Mouse (Mus musculus): ENCODE results near the gene Gm20388. TPM values are rescaled to one million over a fixed set of nuclear protein-coding genes. Genes with fewer than 3 reads are reported as not detected.

Gene Gm20388
- polyA plus RNA-seq, 1 experiment from 2014 or later, result not detected

GRCm38 (mm10) chr8:122752111-122752721 is 2841.6 kb downstream of the Gm20388 start:
- no peak overlapping the region for H3K27ac ChIP-seq (replicated peaks)
- 82% methylated on average over 29 of the region's 29 CpGs for WGBS
- H3K4me2 ChIP-seq (replicated peaks; ENCODE audit: low read depth), result no peak overlapping the region
- no peak overlapping the region for H3K4me3 ChIP-seq (ENCODE audit: low read depth, low read length)
- H3K9me3 ChIP-seq (ENCODE audit: control insufficient read depth, low read length), result no peaks in the 10 kb centered on the region
- H3K4me1 ChIP-seq (replicated peaks; ENCODE audit: control insufficient read depth, insufficient read depth), result no peaks in the 10 kb centered on the region
- no peak for ATAC-seq (ENCODE audit: low FRiP score, low TSS enrichment)
- H3K36me3 ChIP-seq (ENCODE audit: control insufficient read depth, insufficient read depth, low read length), result no peaks in the 10 kb centered on the region
- TF ChIP-seq CTCF (IDR thresholded peaks at IDR 0.05; ENCODE audit: low read depth) (no peak), EP300 (optimal IDR thresholded peaks at IDR 0.05) (no peak)
- H3K27me3 ChIP-seq (ENCODE audit: control insufficient read depth, insufficient read depth, low read length), result no peaks in the 10 kb centered on the region
- no peak for DNase-seq (ENCODE audit: low spot score)
- H3K9ac ChIP-seq (ENCODE audit: low read length), result no peak overlapping the region

GRCm38 (mm10) chr8:122758597-122758996 is 2848.0 kb downstream of the Gm20388 start:
- no peak for ATAC-seq (ENCODE audit: low FRiP score, low TSS enrichment)
- Histone ChIP-seq H3K27me3 (ENCODE audit: control insufficient read depth, insufficient read depth, low read length) (no peaks in the 10 kb centered on the region), H3K27ac (replicated peaks) (no peak overlapping the region), H3K4me1 (replicated peaks; ENCODE audit: control insufficient read depth, insufficient read depth) (no peaks in the 10 kb centered on the region), H3K36me3 (ENCODE audit: control insufficient read depth, insufficient read depth, low read length) (no peaks in the 10 kb centered on the region), H3K9ac (ENCODE audit: low read length) (no peak overlapping the region), H3K4me2 (replicated peaks; ENCODE audit: low read depth) (no peak overlapping the region), H3K9me3 (ENCODE audit: control insufficient read depth, low read length) (no peaks in the 10 kb centered on the region), H3K4me3 (ENCODE audit: low read depth, low read length) (no peak overlapping the region)
- TF ChIP-seq CTCF (IDR thresholded peaks at IDR 0.05; ENCODE audit: low read depth), result no peak
- TF ChIP-seq EP300 (optimal IDR thresholded peaks at IDR 0.05), result no peak
- no peak for DNase-seq (ENCODE audit: low spot score)

GRCm38 (mm10) chr8:122760116-122760515 is 2849.5 kb downstream of the Gm20388 start:
- H3K9ac ChIP-seq (ENCODE audit: low read length), result no peak overlapping the region
- H3K36me3 ChIP-seq (ENCODE audit: control insufficient read depth, insufficient read depth, low read length), result no peaks in the 10 kb centered on the region
- H3K9me3 ChIP-seq (ENCODE audit: control insufficient read depth, low read length), result no peaks in the 10 kb centered on the region
- no peak overlapping the region for H3K27ac ChIP-seq (replicated peaks)
- no peak for TF ChIP-seq EP300 (optimal IDR thresholded peaks at IDR 0.05)
- TF ChIP-seq CTCF (IDR thresholded peaks at IDR 0.05; ENCODE audit: low read depth), result no peak
- DNase-seq (ENCODE audit: low spot score), result no peak
- H3K4me3 ChIP-seq (ENCODE audit: low read depth, low read length), result no peak overlapping the region
- ATAC-seq (ENCODE audit: low FRiP score, low TSS enrichment), result no peak
- H3K4me2 ChIP-seq (replicated peaks; ENCODE audit: low read depth), result no peak overlapping the region
- H3K27me3 ChIP-seq (ENCODE audit: control insufficient read depth, insufficient read depth, low read length), result no peaks in the 10 kb centered on the region
- 73% methylated on average over 7 of the region's 7 CpGs for WGBS
- no peaks in the 10 kb centered on the region for H3K4me1 ChIP-seq (replicated peaks; ENCODE audit: control insufficient read depth, insufficient read depth)

- 70% methylated on average over 6 of the region's 6 CpGs for WGBS
- TF ChIP-seq EP300 (optimal IDR thresholded peaks at IDR 0.05) (no peak), CTCF (IDR thresholded peaks at IDR 0.05; ENCODE audit: low read depth) (no peak)
- H3K9me3 ChIP-seq (ENCODE audit: control insufficient read depth, low read length), result no peaks in the 10 kb centered on the region
- H3K9ac ChIP-seq (ENCODE audit: low read length), result no peak overlapping the region
- DNase-seq (ENCODE audit: low spot score) (no peak), ATAC-seq (ENCODE audit: low FRiP score, low TSS enrichment) (no peak)
- H3K27me3 ChIP-seq (ENCODE audit: control insufficient read depth, insufficient read depth, low read length), result no peaks in the 10 kb centered on the region
- H3K4me1 ChIP-seq (replicated peaks; ENCODE audit: control insufficient read depth, insufficient read depth), result no peaks in the 10 kb centered on the region
- H3K4me3 ChIP-seq (ENCODE audit: low read depth, low read length), result no peak overlapping the region
- H3K4me2 ChIP-seq (replicated peaks; ENCODE audit: low read depth), result no peak overlapping the region
- H3K36me3 ChIP-seq (ENCODE audit: control insufficient read depth, insufficient read depth, low read length), result no peaks in the 10 kb centered on the region
- H3K27ac ChIP-seq (replicated peaks), result no peak overlapping the region
These were observed 2850.5 kb downstream of the Gm20388 start for GRCm38 (mm10) chr8:122761109-122761508.

- no peak; the same call in 1 of the 2 replicates for ATAC-seq (ENCODE audit: low FRiP score, low TSS enrichment)
- H3K4me2 ChIP-seq (replicated peaks; ENCODE audit: low read depth), result no peak overlapping the region
- H3K9me3 ChIP-seq (ENCODE audit: control insufficient read depth, low read length), result no peaks in the 10 kb centered on the region
- H3K4me3 ChIP-seq (ENCODE audit: low read depth, low read length), result no peak overlapping the region
- no peak for DNase-seq (ENCODE audit: low spot score)
- 53% methylated on average over 12 of the region's 12 CpGs for WGBS
- no peak overlapping the region for H3K27ac ChIP-seq (replicated peaks)
- no peaks in the 10 kb centered on the region for H3K36me3 ChIP-seq (ENCODE audit: control insufficient read depth, insufficient read depth, low read length)
- TF ChIP-seq CTCF (IDR thresholded peaks at IDR 0.05; ENCODE audit: low read depth) (no peak), EP300 (optimal IDR thresholded peaks at IDR 0.05) (no peak)
- H3K9ac ChIP-seq (ENCODE audit: low read length), result no peak overlapping the region
- H3K27me3 ChIP-seq (ENCODE audit: control insufficient read depth, insufficient read depth, low read length), result no peaks in the 10 kb centered on the region
- no peaks in the 10 kb centered on the region for H3K4me1 ChIP-seq (replicated peaks; ENCODE audit: control insufficient read depth, insufficient read depth)
These were observed 2852.2 kb downstream of the Gm20388 start for GRCm38 (mm10) chr8:122762731-122763266.

- H3K4me1 ChIP-seq (replicated peaks; ENCODE audit: control insufficient read depth, insufficient read depth), result no peaks in the 10 kb centered on the region
- no peaks in the 10 kb centered on the region for H3K36me3 ChIP-seq (ENCODE audit: control insufficient read depth, insufficient read depth, low read length)
- TF ChIP-seq EP300 (optimal IDR thresholded peaks at IDR 0.05) (no peak), CTCF (IDR thresholded peaks at IDR 0.05; ENCODE audit: low read depth) (no peak)
- no peaks in the 10 kb centered on the region for H3K9me3 ChIP-seq (ENCODE audit: control insufficient read depth, low read length)
- H3K9ac ChIP-seq (ENCODE audit: low read length), result no peak overlapping the region
- 61% methylated on average over 14 of the region's 14 CpGs for WGBS
- no peak overlapping the region for H3K27ac ChIP-seq (replicated peaks)
- ATAC-seq (ENCODE audit: low FRiP score, low TSS enrichment) (no peak), DNase-seq (ENCODE audit: low spot score) (peak; percentile 38)
- no peaks in the 10 kb centered on the region for H3K27me3 ChIP-seq (ENCODE audit: control insufficient read depth, insufficient read depth, low read length)
- no peak overlapping the region for H3K4me3 ChIP-seq (ENCODE audit: low read depth, low read length)
- no peak overlapping the region for H3K4me2 ChIP-seq (replicated peaks; ENCODE audit: low read depth)
These were observed 2852.7 kb downstream of the Gm20388 start for GRCm38 (mm10) chr8:122763267-122763738.
